Mouse (Mus musculus) gastrocnemius, adult 2 months (tissue): Measurements from ENCODE around the gene Sema3d. TPM values are rescaled to one million over a fixed set of nuclear protein-coding genes. Genes with fewer than 3 reads are reported as not detected.

Experiments used
- DNase-seq: peaks from one replicate; pipeline ENCODE4 v3.0.0; 2022
- H3K27ac ChIP-seq: fragments of 200-600 bp; 2 replicates; pipeline ENCODE4 v1.8.1; 2022; ENCODE audit warnings: mild to moderate bottlenecking
- H3K4me3 ChIP-seq: fragments of 200-600 bp; 2 replicates; pipeline ENCODE4 v1.8.1; 2022; ENCODE audit warnings: mild to moderate bottlenecking, moderate library complexity
- CTCF ChIP-seq: fragments of 200-600 bp; IDR thresholded peaks from 2 replicates; pipeline ENCODE4 v1.8.1; 2022; ENCODE audit warnings: antibody characterized with exemption, mild to moderate bottlenecking, moderate library complexity
- intact Hi-C: fragments of 180-260 bp; cut with DNase I; formaldehyde crosslinking; loops from one replicate; pipeline ENCODE4 v1.15.1; 2025
- long read RNA-seq, 2 experiments: library from polyadenylated mRNA; stranded (forward); transcript quantifications; one replicate each; pipeline ENCODE4 v2.0.0; 2021
- total RNA-seq, 2 experiments: library from RNA; stranded (reverse); gene quantifications; 2 replicates each; pipeline ENCODE4 v1.2.3; 2021

Sema3d gene
- 1 to 10 TPM in 1 of 2 experiments, under 1 TPM in 1; 0.64 to 1.1 TPM for total RNA-seq
- long read RNA-seq, experiment 1, result 0 reads
- long read RNA-seq, experiment 2, result 0 reads

GRCm38 (mm10) chr5:12383133-12383959, at the start of gene Sema3d:
Sema3d (plus strand) TSS chr5:12383385.
- DNase-seq, result peak; percentile 71
- Histone ChIP-seq H3K4me3 (peak within 1 kb of the TSS; percentile 67), H3K27ac (peak within 1 kb of the TSS; percentile 57)
- intact Hi-C loops, result loop anchor here (10.0 kb wide), 1 partner anchor 349 kb away; no protein-coding TSS in a partner anchor
- peak; percentile 71 for TF ChIP-seq CTCF

DNA sequence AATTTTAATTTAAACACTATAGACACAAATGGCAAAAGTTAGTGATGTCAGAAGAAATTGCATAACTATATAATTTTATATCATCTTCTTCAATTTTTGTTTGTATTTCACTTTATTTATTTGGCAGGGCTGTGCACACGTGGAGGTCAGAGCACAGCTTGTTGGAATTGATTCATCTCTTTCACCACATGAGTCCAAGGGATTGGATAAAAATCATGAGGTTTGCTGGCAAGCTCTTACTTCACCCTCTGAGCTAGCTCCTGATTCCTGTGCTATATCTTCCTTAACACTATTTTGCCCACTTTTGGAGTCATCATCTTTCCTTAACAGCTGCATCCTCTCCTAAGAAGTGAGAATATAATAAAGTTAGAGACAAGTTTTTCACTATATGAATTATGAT, 5.9 kb upstream of the Sema3d start:
- intact Hi-C loops, result no loop called here
- no peak overlapping the region for H3K27ac ChIP-seq
- TF ChIP-seq CTCF, result no peak
- H3K4me3 ChIP-seq, result no peak overlapping the region
- no peak for DNase-seq

- TF ChIP-seq CTCF, result no peak
- no peak for DNase-seq
- Histone ChIP-seq H3K4me3 (no peak overlapping the region), H3K27ac (no peak overlapping the region)
- intact Hi-C loops, result no loop called here
Measured at GRCm38 (mm10) chr5:12378900-12379299, 4.3 kb upstream of the Sema3d start.

- intact Hi-C loops, result loop anchor here (10.0 kb wide), 1 partner anchor 347 kb away; no protein-coding TSS in a partner anchor
- DNase-seq, result no peak
- no peak for TF ChIP-seq CTCF
- Histone ChIP-seq H3K27ac (no peak overlapping the region), H3K4me3 (no peak overlapping the region)
Measured at GRCm38 (mm10) chr5:12382010-12382409, 1.2 kb upstream of the Sema3d start.

DNA sequence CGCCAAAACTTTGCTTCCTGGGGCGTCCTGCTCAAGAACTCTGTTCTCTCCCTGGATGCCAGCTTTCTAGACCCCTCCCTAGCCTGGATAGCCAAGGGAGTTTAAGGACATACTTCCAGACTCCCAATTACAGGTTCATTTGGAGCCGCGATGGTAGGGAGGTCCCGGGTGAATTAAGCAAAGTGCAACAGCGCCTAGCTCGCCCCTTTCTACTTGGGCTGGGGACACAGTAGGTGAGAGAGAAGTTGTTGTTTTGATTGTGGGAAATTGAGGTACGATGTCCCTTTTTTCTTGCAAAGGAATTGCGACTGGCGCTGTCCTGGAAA, 738 bp downstream of the Sema3d start:
- peak overlapping the region; percentile 67 for H3K4me3 ChIP-seq
- DNase-seq, result no peak
- H3K27ac ChIP-seq, result peak overlapping the region; percentile 57
- TF ChIP-seq CTCF, result no peak
- intact Hi-C loops, result loop anchor here (10.0 kb wide), 1 partner anchor 349 kb away; no protein-coding TSS in a partner anchor

DNA sequence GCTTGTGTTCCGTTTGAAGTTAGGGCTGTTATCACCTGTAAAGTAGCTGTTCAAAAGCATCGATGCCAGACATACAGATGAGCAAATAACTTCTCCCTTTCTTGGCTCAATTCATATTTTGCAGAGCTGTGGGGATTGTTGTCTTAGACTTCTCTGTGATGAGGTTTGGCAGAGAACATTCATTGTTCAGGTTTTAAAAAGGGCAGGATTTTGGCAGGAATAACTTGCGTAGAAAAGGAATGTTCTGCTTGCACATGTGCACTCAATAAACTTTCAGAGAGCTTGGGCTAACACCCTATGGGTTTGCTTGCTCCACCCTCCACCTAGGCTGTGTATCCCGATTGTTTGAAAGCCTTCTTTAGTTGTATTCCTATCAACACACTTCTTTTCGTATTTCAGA, 9.5 kb downstream of the Sema3d start:
- no peak overlapping the region for H3K4me3 ChIP-seq
- no peak for TF ChIP-seq CTCF
- no peak overlapping the region for H3K27ac ChIP-seq
- intact Hi-C loops, result no loop called here
- DNase-seq, result no peak

GRCm38 (mm10) chr5:12399271-12399670, 16.1 kb downstream of the Sema3d start:
- Histone ChIP-seq H3K27ac (no peak overlapping the region), H3K4me3 (no peak overlapping the region)
- intact Hi-C loops, result no loop called here
- TF ChIP-seq CTCF, result no peak
- no peak for DNase-seq

DNA sequence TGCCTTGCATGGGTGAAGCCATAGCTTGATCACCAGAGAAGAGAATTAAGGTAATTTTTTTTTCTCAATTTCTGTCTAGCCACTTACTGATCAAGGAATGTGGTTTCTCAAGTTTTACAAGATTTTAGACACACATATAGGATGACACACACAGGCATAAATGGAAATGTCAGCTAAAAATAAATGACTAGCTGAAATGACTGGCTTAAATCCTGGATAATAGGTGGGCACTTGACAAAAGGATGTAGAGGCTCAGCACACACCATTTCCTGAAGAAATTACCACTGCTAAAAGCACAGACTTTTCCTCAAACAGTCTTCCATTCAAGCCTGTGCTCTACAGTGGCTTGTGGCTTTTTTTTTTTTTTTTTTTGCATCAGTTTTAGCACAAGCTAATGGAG, 21.0 kb downstream of the Sema3d start:
- Histone ChIP-seq H3K27ac (no peak overlapping the region), H3K4me3 (no peak overlapping the region)
- intact Hi-C loops, result no loop called here
- TF ChIP-seq CTCF, result no peak
- no peak for DNase-seq

DNA sequence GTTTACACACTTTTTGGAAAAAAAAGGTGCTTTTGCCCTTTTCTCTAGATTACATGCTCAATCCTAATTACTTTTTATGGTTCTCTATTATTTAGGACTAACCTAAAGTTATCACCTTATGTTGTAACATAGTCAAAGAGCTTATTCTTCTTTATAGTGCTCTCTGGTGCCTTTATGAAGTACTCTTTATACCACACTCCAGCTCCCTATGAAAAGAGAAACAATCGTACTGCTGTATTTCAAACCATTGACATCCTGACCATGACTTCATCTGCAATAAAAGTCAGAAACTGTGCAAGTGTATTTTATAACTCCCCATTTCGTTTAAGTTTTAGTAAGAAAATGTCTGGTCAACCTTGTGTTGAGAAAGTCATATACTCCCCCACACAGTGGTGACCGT, 29.4 kb downstream of the Sema3d start:
- no peak overlapping the region for H3K4me3 ChIP-seq
- DNase-seq, result no peak
- no peak for TF ChIP-seq CTCF
- intact Hi-C loops, result no loop called here
- H3K27ac ChIP-seq, result no peak overlapping the region

GRCm38 (mm10) chr5:12423264-12423663, 40.1 kb downstream of the Sema3d start:
- intact Hi-C loops, result no loop called here
- H3K4me3 ChIP-seq, result no peak overlapping the region
- H3K27ac ChIP-seq, result no peak overlapping the region
- no peak for DNase-seq
- TF ChIP-seq CTCF, result no peak

DNA sequence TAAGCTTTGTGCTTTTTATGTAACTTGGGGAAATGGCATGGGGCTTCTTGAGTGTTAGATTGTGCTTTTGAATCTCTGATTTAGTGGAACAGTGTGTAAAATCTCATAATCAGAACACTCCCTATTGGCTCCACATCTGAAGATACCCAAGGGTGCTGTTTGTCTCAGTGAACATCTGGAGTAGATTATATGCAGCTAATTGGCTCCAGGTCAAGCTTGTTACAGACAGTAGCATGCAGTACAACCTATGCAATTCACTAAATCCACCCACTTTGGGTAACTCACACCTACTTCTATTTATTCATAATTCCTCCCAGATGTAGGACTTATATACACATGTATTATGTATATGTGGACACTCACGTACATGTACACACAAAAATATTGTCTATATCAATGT, 58.6 kb downstream of the Sema3d start:
- TF ChIP-seq CTCF, result no peak
- no peak for DNase-seq
- intact Hi-C loops, result no loop called here

DNA sequence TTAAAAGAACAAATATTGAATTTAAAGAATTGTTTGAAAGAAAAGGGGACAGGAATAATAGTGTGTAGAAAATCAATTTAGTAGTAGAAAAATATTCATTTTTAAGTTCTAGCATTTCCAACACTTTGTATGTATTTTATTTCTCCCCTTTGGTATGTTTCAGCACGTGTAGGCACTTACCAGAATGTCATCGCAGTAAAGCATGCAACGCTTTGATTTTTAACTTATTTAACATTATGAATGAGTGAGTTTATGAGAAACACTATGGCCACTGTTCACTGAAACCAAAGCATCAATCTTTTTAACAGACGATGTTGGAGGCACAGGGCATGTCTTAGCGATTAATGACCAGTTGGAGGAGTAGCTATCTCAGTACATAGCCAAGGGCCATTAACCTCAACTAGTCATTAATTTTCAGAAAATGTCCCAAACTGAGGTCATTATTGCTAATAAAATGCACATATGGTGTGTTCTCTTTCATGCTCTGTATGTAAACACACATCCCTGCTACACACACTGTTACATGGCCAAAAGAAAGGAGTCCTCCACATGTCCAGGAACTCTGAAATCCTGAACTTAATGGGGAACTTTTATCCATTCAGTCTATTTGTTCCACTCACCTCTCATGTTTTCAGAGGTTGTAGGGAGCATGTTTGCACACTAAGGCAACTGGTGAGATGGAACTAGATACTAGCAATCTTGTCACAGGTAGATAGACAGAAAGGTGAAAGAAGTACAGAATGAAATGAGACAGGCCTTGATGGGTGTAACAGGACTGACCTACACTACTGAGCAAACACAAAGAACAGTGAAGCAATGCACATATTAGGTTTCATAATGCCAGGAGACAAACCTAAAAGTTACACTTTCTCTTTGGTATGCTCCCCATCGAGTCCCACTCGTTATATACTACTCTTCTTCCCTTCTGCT, 59.3 kb downstream of the Sema3d start:
- intact Hi-C loops, result no loop called here

More for the DNA sequence above, 58.6 kb downstream of the Sema3d start:
- H3K27ac ChIP-seq, result no peak overlapping the region
- no peak overlapping the region for H3K4me3 ChIP-seq

DNA sequence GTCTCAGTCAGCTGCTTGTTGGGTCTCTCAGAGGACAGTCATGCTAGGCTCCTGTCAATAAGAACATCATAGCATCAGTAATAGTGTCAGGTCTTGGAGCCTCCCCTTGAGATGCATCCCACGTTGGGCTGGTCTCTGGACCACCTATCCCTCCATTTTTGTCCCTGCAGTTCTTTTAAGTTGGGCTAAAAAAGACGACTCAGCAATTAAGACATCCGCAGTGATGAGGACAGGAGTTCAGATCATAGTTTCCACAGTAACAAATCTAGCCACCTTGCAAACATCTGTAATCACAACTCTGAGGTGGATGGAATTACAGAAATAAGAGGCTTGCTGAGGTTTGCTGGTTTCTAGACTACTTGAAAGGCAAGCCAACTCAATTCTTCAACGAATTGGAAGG, 67.9 kb downstream of the Sema3d start:
- no peak for DNase-seq
- TF ChIP-seq CTCF, result no peak
- Histone ChIP-seq H3K4me3 (no peak overlapping the region), H3K27ac (no peak overlapping the region)
- intact Hi-C loops, result no loop called here

More for the DNA sequence above, 59.3 kb downstream of the Sema3d start:
- H3K4me3 ChIP-seq, result no peak overlapping the region
- TF ChIP-seq CTCF, result no peak
- no peak for DNase-seq
- H3K27ac ChIP-seq, result no peak overlapping the region
